Mouse (Mus musculus) layer of hippocampus, postnatal 14 days (tissue): ENCODE data around the gene Sorcs2. TPM values are rescaled to one million over a fixed set of nuclear protein-coding genes. Genes with fewer than 3 reads are reported as not detected.
"Not testable (repeated sequence)": the region's sequence is repeated elsewhere in the genome, so short reads cannot be mapped to it uniquely, and the experiment has no call there.

Experiments used
- DNase-seq, 2 experiments: peaks; one replicate each; pipeline ENCODE4 v3.0.0; 2021 to 2022; ENCODE audit warnings: low spot score in 2 of 2, mixed read lengths in 1 of 2
- total RNA-seq, 2 experiments: library from RNA; stranded (reverse); gene quantifications; 2 replicates each; pipeline ENCODE4 v1.2.3; 2021

Sorcs2 gene
- total RNA-seq, 2 experiments from 2014 or later: 54.7 to 58.8 TPM

GRCm38 (mm10) chr5:36394840-36395515, 3.0 kb downstream of the Sorcs2 start:
- peak in 1 of 2 experiments; percentile 29 for DNase-seq

GRCm38 (mm10) chr5:36391751-36392150, 6.2 kb downstream of the Sorcs2 start:
- no peak for DNase-seq

- not testable (repeated sequence) for DNase-seq
Observed at GRCm38 (mm10) chr5:36390591-36390927, 7.4 kb downstream of the Sorcs2 start.

- no peak for DNase-seq
Observed at GRCm38 (mm10) chr5:36389731-36390590, 8.0 kb downstream of the Sorcs2 start.

- DNase-seq: no peak
Observed at GRCm38 (mm10) chr5:36385062-36385461, 12.9 kb downstream of the Sorcs2 start.

- DNase-seq: no peak
Observed at GRCm38 (mm10) chr5:36383431-36383830, 14.5 kb downstream of the Sorcs2 start.

- DNase-seq: no peak
Observed at GRCm38 (mm10) chr5:36382721-36383120, 15.2 kb downstream of the Sorcs2 start.

GRCm38 (mm10) chr5:36382134-36382693, 15.7 kb downstream of the Sorcs2 start:
- DNase-seq: no peak

GRCm38 (mm10) chr5:36379938-36380511, 17.9 kb downstream of the Sorcs2 start:
- no peak for DNase-seq

GRCm38 (mm10) chr5:36378370-36378738, 19.6 kb downstream of the Sorcs2 start:
- DNase-seq: no peak

- DNase-seq: no peak
Observed at GRCm38 (mm10) chr5:36377456-36378369, 20.2 kb downstream of the Sorcs2 start.

- no peak for DNase-seq
Observed at GRCm38 (mm10) chr5:36375886-36376285, 22.1 kb downstream of the Sorcs2 start.

- no peak for DNase-seq
Observed at GRCm38 (mm10) chr5:36374221-36375050, 23.5 kb downstream of the Sorcs2 start.

- DNase-seq: no peak
Observed at GRCm38 (mm10) chr5:36373246-36373891, 24.6 kb downstream of the Sorcs2 start.

- no peak for DNase-seq
Observed at GRCm38 (mm10) chr5:36371731-36372130, 26.2 kb downstream of the Sorcs2 start.

GRCm38 (mm10) chr5:36369261-36369684, 28.7 kb downstream of the Sorcs2 start:
- no peak for DNase-seq

GRCm38 (mm10) chr5:36368511-36369135, 29.3 kb downstream of the Sorcs2 start:
- peak in 1 of 2 experiments; percentile 26 for DNase-seq

- DNase-seq: peak; percentile 37 to 52
Observed at GRCm38 (mm10) chr5:36367911-36368310, 30.0 kb downstream of the Sorcs2 start.

GRCm38 (mm10) chr5:36367181-36367610, 30.7 kb downstream of the Sorcs2 start:
- no peak for DNase-seq
